Mouse (Mus musculus): ENCODE results near the gene Tcp10a.
"Not testable (repeated sequence)": the region's sequence is repeated elsewhere in the genome, so short reads cannot be mapped to it uniquely, and the experiment has no call there.

The Tcp10a gene

DNA sequence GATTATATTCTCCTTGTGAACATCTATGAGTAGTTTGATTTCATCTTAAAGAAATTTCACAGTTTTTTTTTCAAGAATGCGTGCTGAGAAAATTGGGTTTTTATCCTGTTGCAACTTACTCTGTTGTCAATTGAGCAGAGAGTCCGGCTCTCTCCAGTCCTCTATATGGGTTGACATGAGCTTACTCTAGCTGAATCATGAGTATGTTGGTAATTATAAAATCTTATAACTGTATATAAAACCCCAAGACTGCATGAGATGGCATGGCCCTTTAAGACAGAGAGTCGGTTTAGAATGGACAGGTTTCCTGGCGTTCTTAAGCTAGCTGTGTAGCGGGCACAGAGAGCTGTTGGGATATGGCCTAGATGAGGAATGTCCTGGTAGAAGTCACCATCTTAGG is at the start of gene Tcp10a:
TSS of gene Tcp10a (plus strand) at position 301 of the 400 bp plus-strand sequence.
- not testable (repeated sequence) for DNase-seq (ENCODE audit: low spot score in 2 of 2)

DNA sequence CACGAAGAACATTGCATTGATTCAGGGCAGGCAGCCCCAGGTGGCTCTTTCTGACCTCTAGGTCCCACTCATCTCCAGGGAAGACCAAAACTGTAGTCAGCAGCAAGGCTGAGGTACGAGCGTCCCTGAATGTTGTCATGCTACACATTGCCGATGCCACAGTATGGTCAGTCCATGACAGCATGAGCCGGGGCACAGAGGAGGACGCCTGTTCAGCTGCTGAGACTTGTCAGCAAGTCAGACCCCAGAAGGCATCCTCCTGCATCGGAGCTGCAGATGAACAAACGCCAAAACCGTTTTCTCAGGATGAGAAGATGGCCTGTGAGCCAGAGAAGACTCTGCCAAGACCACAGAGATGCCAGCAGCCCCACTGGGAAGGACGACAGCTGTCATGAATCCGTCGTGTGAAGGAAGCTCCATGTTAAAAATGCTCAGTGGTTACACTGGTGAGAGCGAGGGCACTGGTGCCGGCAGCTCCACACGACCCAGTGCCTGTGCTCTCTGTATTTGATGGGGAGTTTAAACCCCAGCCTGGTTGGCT is 45.7 kb upstream of the Tcp10a start:
- DNase-seq (ENCODE audit: low spot score in 2 of 2) = no peak

DNA sequence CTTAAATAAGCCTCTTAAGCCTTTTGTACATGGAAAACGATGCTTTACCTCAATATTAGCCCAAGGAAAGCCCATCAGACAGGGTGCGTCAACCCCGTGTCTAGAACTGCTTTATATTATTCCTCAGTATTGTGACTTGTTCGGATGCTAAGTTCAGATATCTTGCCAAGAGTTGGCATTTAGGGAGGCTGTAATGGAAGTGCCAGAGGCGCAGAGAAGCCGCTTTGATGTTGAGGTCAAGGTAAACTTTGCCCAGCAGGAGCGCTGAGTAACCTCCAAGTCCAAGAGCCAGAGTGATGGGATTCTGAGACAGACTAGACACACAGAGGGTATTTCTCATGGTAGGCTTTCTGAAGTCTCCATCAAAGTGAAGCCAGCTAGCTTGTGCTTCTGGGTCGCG is 45.2 kb upstream of the Tcp10a start:
- DNase-seq (ENCODE audit: low spot score in 2 of 2) = no peak

DNA sequence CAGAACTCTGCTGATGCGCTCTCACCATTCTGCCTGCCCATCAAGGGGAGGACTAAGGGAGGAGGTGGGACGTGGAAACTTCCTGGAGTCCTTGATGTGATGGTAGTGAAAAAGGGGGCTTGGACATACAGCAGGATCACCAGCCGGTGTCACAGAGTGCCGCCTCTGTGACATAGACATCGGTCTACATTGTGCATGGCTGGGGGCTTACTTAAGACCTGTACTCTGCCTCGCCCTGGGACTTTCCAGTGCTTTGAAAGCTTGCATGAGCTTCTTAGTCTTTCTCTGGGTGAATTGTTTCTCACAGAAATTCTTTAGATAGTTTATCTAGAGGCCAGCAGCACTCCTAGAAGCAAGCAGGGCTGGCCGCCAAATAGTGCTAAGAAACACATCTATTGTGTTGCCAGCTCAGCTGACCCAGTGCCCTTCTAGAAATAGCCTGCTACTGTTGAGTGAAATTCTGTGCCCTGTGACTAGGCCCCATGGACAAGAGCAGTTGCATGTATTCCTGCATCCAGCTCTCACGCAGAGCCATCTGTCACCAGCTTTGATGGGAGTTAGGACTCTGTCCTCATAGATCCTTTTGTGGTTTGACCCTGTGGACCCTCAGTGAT is 40.0 kb upstream of the Tcp10a start:
- no peak for DNase-seq (ENCODE audit: low spot score in 2 of 2)

DNA sequence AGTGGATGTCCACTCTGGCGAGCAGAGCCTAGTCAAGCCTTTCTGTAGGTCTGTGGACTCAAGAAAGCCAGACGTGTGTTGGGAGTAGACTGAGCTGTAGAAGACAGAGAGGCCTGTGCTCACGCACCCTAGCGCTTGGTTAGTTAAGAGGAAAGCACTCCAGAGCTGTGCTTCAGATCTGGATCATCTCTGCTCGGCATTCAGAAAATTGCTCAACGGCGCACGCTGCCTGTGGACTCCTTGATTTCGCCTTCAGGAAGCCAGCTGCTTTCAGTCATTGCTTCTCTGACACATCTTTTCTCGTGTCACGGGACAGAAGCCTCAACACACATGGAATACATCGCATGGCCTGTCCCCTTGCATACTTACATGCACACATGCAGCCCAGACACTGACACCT is 39.2 kb upstream of the Tcp10a start:
- no peak for DNase-seq (ENCODE audit: low spot score in 2 of 2)

DNA sequence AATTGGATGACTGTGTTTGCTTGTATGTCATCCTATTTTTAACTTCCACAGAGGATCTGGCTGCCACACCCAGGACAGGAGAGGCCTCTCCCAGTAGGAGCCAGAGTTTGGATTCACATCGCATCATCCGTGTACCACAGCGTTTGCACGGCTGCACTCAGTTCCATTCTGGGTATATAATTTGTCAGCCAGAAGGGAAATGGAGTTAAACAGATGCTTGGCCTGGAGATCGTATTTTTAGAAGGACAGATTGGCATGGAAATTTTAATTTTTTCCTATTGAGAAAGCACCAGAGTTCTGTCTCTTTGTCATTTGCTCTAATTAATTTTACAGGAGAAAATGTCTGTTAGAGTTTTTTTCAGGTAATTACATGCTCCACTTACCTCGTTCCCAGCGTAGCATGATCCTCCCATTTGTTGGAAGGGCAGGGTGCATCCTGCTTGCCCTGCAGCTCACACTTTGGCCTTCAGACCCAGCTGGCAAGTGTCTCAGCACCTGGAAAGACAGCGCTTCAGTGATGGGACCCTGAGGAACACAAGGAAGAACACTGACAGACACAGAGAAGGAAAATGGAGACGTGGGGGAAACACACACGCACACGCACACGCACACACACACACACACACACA is 37.9 kb upstream of the Tcp10a start:
- no peak for DNase-seq (ENCODE audit: low spot score in 2 of 2)

DNA sequence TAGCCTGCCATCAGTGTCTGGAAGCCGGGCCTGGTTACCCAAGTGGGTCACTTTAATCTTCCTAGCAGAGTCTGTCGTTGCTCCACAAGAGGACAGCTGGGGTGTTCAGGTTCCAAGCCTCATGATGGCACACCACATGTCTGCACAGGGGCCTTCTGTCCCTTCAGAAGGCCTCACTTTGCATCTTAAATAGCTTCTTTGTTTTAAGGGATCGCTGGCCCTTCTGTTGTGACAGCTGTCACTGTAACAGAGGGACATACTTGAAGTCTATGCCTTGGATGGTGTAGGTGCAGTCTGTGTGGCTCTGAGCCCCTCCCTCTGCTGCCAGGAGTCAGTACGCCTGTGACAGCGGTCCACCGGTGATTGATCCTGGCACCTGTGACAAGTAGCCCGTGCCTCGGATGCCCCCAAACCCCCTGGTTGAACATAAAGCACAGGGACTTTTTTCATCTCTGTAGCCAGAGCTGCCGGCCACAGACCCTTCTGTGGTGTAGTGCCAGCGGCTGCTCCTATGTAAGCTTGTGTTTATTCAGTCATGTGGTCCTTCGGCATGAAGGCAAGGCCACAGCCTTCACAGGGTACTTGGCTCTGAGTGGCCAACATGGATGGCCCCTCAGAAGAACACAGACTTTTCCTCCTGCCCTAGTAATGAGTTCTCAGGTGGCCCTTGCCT is 32.3 kb upstream of the Tcp10a start:
- no peak for DNase-seq (ENCODE audit: low spot score in 2 of 2)

DNA sequence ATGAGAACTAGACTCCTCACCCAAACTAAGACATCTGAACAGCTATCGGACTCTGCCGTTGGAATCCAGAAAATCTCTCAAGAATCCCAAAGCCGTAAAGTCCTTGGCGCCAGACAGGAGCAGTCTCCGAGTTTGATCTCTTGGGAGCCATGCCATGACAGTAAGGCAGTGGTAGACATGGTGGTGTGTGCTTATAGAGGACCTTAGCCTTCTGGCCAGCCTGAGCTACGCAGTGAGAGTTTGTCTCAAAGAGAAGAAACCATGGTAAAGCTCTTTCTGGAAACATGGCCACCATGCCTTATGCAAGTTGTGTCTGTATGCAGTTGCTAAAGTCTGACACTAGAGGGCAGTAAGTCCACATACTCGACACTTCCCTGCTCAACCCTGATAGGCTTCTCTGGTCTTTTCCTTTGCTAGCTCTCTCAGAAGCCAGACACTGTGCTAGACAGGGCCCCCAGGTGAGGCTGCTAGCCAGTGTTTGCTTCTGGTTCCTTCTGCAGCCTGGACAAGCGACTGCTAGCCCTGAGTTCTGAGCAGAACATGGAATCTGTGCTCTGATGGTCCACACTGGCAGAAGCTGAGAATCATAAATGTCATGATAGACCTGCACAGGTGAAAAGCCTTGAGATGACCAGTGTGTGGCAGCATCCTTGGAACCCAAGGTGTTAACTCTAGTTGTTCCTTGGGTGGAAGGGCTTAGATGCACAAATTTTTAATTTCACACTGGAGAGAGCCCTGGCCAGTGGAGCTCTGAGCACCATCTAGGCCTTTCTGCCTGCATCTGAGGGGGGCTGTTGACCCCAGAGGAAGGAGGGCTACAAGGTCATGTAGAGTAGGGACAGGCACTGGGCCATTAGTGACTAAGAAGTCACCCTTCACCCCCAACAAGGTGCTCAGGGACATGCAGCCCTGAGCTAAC is 17.9 kb upstream of the Tcp10a start:
- peak; percentile 53 to 61 for DNase-seq (ENCODE audit: low spot score in 2 of 2)

DNA sequence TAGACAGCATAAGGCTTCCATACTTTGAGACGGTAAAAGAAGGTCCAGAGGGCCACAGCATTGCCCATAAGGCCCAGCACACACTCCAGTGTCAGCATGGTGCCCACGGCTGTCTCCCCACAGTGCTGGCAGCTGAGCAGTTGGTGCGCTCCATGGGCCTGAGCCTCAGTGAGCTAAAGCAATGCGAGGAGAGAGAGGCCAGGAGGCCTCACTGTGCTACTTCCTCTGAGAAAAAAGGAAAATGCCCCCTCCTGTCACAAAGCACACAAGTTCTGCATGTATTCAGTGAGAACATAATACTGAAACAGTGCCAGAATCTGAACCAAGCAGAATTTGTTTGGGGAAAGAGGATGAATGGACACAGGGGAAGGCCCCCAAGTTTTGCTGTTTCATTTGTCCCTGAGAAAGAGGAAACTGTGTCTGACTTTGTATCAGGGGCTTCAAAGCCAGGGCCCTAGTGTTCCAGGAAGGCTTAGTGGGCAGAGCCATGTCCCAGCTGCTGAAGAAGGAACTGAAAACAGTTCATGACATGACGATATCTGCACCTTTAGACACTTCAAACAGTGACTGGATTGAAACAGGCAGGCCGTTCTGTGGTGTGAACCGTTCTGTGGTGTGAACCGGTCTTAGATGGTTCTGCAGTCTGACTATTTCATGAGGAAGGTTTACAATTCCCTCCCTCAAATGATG is 8.6 kb upstream of the Tcp10a start:
- not testable (repeated sequence) for DNase-seq (ENCODE audit: low spot score in 2 of 2)

DNA sequence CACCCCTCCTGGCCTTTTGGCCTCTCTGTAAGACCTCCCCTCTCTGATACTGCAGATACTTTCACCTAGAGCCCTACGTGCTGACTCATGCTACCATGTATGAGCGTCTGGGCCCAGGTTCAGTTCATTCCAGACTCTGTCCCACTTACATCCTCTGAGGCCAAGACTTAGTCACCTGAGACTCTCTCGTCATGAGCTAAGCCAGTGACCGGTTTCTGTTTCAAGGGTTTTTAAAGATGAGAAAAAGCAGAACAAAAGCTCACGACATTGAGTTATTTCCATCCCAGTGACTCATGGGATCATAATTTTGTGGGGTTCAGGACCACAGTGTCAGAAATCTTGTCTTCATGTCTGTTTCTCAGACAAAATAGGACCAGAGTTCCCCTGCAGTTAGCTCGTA is 4.7 kb upstream of the Tcp10a start:
- DNase-seq (ENCODE audit: low spot score in 2 of 2) = not testable (repeated sequence)

DNA sequence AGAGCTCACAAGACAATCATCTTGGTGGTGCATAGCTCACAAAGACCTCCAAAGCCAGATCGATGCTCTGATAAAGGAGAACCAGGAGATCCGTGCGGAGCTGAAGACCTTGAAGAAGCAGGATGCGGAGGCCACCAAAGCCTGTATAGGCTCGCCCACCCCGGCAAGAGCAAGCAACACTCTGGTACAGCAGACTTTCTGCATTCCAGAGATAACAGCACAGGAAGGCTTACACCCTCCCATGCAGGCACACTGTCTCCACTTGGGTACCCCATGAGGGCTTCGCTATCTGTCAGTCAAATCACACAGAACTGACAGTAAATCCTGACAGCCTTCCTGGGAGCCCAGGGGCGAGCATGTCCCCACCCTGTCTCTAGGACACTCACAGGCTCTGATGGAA is 2.0 kb downstream of the Tcp10a start:
- not testable (repeated sequence) for DNase-seq (ENCODE audit: low spot score in 2 of 2)

DNA sequence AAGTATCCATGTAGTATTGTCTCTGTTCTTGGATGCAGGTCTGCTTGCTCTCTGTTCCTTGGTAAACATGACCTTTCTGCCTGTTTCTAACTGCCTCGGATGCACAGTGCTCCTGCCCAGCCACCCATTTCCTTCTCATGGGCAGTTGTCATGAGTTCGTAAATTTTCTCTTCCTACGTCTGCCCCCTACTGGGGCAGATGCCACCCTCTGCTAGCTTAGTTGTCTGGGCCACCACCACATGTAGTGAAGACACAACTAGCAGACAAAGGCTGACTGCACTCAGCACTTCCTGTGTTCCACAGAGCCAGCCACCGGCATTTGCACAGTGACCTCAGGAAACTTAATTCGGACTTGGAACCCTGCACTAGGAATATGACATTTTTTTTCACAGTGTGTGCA is 8.3 kb downstream of the Tcp10a start:
- DNase-seq (ENCODE audit: low spot score in 2 of 2) = not testable (repeated sequence)

DNA sequence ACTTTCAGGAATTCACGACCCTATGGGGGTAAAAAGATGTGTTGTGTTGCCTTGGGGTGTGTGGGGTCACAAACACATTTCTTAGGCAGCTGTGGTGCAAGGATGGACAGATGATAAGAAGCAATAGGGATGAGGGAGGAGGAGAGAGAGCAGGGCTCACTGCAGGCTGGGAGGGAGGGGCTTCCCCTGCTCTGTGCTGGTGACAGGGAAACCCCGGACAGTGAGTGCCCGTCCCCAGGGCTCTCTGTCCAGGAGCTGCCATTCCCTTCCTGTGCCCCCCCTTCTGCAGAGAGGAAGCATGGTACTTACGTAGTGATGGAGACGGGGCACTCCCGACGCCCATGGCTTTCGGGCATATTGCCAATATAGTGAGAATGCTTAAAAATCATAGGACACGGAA is 12.9 kb downstream of the Tcp10a start:
- not testable (repeated sequence) for DNase-seq (ENCODE audit: low spot score in 2 of 2)

DNA sequence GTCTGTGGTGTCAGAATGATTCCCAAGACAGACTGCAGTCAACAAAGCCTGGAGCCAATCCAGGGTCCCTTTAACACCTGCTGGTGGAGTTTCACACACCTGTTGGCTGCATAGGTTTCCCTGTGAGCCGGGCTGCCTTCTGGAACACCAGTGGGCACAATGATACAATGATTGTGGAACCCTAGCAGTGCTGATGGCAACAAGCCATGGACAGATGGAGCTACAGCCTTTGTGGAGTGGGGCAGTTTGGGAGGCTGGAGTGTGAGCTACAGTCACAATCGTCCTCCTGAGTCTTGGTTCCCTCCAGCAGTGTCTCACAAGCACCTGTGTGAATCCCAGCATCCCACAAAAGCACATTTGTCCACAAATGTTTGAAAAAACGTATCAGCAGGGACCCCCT is 24.3 kb downstream of the Tcp10a start:
- DNase-seq (ENCODE audit: low spot score in 2 of 2) = not testable (repeated sequence)

DNA sequence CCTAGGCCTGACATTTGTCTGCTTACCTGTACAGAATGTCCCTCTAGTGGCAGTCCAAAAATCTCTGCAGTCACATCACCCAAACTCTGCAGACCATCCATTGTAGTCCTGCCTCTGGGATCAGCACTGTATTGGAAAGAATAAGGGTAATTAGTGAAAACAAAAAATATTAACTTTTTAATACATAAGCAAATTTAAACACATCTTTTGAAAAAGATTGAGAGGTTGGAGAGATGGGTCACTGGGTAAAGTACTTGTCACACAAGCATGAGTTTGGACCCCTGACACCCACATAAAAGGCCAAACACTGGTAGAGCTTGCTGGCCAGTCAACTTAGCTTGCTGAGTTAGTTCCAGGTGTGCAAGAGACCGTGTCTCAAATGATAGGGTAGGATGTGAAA is 28.1 kb downstream of the Tcp10a start, which contains the start of gene Ttll2:
TSS of gene Ttll2 (minus strand) at position 101 of the 400 bp plus-strand sequence.
- not testable (repeated sequence) for DNase-seq (ENCODE audit: low spot score in 2 of 2)

DNA sequence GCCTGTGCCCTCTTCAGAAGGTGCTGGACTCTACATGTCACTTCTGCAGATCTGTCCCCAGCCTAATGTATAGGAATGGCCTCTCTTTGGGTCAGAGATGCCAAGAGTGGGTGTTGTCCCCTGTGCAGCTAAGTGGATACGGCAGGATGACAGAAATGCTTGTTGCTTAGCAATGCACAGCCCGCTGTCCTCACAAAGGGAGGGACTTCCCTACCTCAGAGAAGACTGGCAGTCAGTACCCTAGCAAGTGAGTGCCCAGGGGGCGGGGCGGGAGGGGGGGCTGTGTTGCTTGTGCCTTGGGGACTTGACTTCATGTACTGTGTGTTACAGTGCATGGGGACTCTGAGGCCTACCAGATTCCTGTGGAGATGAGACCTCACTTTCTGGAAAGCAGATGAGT is 35.4 kb downstream of the Tcp10a start:
- DNase-seq (ENCODE audit: low spot score in 2 of 2) = not testable (repeated sequence)

DNA sequence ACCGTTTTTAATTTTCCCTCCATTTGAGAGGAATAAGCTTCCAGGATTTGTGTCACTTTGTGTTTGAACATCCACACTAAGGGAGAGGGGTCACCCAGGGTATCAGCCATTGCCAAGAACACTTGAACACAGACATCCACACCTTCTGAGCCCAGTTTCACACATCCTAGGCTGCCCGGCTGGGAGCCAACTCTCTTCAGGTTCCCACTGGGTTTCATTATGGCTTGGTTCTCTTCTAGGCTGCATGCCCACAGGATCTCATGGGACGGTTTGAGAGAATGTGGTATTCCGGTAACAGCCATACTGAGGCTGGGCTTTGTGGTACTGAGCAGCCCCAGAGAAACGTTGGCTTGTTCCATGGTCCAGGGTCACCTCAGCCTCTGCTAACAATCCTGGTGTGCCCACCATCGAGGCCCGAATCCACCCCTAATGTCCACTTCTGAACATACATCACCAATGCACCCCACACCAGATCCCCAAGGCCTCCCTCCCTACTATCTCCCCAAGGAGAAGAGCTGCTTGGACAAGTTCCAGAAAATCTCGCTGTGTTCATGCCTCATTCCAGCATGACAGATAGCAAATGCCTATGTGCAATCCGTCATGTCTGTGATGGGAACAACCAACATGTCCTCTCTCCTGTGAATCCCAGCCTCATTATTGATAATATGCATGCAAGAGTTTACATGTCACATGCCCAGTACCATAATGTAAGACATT is 36.5 kb downstream of the Tcp10a start:
- DNase-seq (ENCODE audit: low spot score in 2 of 2) = not testable (repeated sequence)

DNA sequence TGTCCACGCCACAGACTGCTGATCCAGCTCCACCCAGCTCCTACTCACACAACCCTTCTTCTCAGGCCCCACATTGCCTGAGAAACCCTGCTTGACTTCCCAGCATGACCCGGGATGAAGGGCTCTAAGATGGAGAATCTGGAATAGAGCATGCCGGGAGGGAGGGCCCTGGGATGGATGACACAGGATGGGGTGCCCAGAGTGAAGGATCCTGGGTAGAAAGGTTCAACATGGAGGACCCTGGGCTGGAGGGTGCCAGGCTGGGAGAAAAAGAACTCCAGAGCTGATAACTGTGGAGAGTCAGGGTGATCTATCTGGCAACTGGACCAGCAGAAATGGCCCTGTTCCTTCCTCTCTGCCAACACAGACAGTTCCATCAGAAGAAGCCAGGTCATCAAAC is 41.2 kb downstream of the Tcp10a start:
- DNase-seq (ENCODE audit: low spot score in 2 of 2) = not testable (repeated sequence)

DNA sequence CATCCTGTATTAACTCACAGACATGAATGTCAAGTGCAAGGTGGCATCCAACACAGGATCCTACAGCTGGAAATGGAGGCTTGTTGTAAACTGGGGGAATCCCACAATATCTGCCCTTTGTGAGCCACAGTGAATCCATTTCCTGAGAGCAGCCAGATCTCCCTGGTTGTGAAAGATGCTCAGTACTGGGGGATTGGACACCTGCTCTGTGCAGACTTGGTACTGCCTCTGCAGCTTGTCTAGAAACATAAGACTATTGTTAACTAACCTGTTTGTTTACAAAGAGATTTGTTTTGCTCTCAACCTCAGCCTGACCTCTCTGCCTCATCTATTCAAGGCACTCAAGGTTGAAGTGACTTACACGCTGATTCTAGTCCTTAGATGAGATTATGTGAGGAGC is 41.8 kb downstream of the Tcp10a start:
- not testable (repeated sequence) for DNase-seq (ENCODE audit: low spot score in 2 of 2)

DNA sequence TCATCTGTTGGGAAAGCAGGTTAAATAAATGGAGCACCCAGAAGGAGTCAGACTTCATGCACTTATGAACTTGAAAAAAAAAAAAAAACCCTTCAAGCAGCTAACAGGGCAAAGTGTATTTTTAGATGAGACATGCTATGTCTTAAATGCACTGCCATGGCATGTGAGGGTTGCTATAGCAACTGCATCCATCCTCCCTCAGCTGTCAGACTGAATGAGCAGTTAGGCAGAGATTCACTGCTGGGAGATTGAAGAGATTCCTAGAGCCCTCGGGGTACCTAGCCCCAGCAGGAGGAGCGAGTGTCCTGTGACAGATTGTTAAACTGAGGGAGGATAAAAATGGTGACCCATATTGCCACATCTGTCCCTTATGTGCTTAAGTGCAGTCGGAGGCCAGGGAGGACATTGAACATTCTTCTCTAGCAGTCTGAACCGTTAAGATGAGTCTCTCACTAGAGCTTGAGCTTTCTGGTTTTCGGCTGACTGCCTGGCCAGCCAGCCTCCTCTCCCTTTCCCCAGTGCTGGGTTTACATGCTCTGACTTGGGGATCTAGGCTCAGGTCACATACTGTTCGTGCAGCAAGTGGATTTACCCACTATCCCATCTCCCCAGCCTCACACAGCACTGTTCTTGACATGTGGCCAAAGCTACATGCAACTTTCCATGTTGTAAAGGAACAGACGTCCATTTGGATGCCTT is 42.4 kb downstream of the Tcp10a start:
- not testable (repeated sequence) for DNase-seq (ENCODE audit: low spot score in 2 of 2)

Data from frontal cortex, postnatal 14 days (tissue).